Mouse (Mus musculus) megakaryocyte, embryonic 14.5 days (primary cell): Measurements from ENCODE around the gene Zc3h15. TPM values are rescaled to one million over a fixed set of nuclear protein-coding genes. Genes with fewer than 3 reads are reported as not detected.

ENCODE experiments used
- H3K27me3 ChIP-seq: replicated peaks from 2 replicates; pipeline ENCODE3; 2012; ENCODE audit warnings: inconsistent platforms
- H3K36me3 ChIP-seq: replicated peaks from 2 replicates; pipeline ENCODE3; 2012; ENCODE audit warnings: low read length, inconsistent platforms, mixed read lengths
- H3K4me1 ChIP-seq: 2 replicates; pipeline ENCODE4 v1.6.1; 2012; ENCODE audit warnings: inconsistent platforms
- H3K4me3 ChIP-seq: replicated peaks from 2 replicates; pipeline ENCODE3; 2012; ENCODE audit warnings: moderate library complexity, mild to moderate bottlenecking, inconsistent platforms
- H3K9me3 ChIP-seq: 2 replicates; pipeline ENCODE4 v1.6.1; 2012; ENCODE audit warnings: inconsistent platforms
- FLI1 ChIP-seq: IDR thresholded peaks from 2 replicates; pipeline ENCODE4 v1.6.1; 2012; ENCODE audit warnings: low read length, inconsistent platforms, mixed read lengths
- GATA1 ChIP-seq: IDR thresholded peaks from 3 replicates; pipeline ENCODE4 v1.6.1; 2012; ENCODE audit warnings: mixed read lengths, low read length, inconsistent platforms, borderline replicate concordance
- polyA plus RNA-seq: library from polyadenylated mRNA; stranded (reverse); fragments of >175 nt; gene quantifications from 2 replicates; pipeline ENCODE4 v1.2.3, GENCODE M21; 2012; ENCODE audit warnings: low replicate concordance; ENCODE audit not compliant: insufficient read depth

Gene Zc3h15
- polyA plus RNA-seq, 1 experiment = 355 TPM

DNA sequence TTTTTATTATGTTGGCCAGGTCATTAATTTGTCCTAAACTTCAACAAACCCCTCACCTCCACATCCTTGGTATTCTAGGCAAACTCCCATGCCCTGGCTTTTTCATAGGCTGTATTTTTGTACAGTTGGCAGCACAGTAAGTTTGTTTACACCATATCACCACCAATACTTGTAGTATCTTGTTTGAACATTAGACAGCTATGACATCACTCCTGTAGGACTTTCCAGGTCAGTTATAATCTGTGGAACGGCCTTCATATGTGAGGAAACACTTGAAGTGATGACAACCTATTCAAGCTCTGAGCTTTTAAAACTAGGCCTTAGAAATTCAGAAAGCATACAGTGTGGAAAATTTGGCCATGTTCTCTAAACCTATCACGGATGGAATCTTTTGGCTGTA is 29.6 kb downstream of the Zc3h15 start:
- Histone ChIP-seq H3K4me3 (no peak overlapping the region), H3K27me3 (no peaks in the 10 kb centered on the region), H3K9me3 (no peaks in the 10 kb centered on the region), H3K4me1 (peaks cover 13% of the 10 kb centered on the region), H3K36me3 (peaks cover 47% of the 10 kb centered on the region)
- TF ChIP-seq GATA1 (no peak), FLI1 (no peak)

DNA sequence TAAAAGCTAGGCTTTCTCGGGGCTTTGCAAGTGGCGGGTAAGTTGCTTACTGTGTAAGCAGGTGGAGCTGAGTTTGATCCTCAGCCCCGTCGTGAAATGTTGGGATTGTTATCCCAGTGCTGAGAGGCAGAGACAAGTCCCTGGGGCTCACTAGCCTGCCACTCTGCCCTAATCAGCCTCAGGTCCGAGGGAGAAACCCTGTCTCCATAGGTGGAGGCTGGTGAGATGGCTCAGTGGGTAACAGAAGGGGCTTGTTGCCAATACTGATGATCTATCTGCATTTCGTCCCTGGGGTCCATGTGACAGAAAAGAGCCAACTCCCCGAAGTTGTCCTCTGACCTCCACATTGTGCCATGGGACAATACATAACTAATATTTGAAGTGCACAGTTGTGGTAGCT is 30.2 kb downstream of the Zc3h15 start:
- TF ChIP-seq GATA1 = no peak
- TF ChIP-seq FLI1 = no peak
- H3K27me3 ChIP-seq = no peaks in the 10 kb centered on the region
- peaks cover 13% of the 10 kb centered on the region for H3K4me1 ChIP-seq
- H3K36me3 ChIP-seq = peaks cover 47% of the 10 kb centered on the region
- no peak overlapping the region for H3K4me3 ChIP-seq
- no peaks in the 10 kb centered on the region for H3K9me3 ChIP-seq

DNA sequence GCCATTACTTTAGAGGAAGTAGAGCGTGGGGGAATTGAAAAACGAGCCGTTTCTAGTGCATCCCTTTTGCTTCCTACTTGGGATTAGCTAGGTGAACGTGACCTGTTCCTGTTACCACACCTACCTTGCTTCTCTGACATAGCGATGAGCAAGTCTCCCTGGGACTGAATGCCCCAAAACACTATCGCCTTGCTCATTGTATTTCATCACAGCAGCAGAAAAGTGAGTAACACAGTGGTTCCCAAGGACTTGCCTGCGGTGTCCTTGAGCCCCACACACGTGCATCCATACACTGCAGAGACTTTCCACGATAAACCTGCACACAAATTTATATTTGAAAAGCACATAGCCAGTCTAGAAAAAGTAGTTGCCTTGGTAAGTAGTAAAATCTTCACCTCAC is 30.7 kb downstream of the Zc3h15 start:
- no peak overlapping the region for H3K4me3 ChIP-seq
- TF ChIP-seq FLI1 (no peak), GATA1 (no peak)
- peaks cover 13% of the 10 kb centered on the region for H3K4me1 ChIP-seq
- no peaks in the 10 kb centered on the region for H3K27me3 ChIP-seq
- H3K9me3 ChIP-seq = no peaks in the 10 kb centered on the region
- peaks cover 44% of the 10 kb centered on the region for H3K36me3 ChIP-seq

DNA sequence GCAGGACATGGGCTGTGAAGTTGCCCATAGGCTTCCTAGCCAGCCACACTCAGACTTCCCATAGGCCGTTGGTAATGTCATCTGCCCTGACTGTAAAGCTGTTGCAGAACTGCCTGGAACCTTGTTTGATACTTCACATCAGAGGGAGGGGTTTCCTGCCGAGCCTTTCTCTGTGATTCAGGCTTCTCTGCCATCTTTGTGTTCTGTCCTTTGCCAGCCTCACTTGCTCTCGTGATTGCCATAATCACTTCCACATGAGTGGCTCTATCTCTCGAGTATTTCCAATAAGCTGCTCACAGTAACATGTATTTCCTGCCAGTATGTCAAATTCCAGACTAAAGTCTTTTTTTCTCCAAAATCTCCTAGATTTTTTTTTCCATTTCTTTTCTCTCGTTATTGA is 31.4 kb downstream of the Zc3h15 start:
- TF ChIP-seq FLI1 (no peak), GATA1 (no peak)
- Histone ChIP-seq H3K4me1 (peaks cover 13% of the 10 kb centered on the region), H3K27me3 (no peaks in the 10 kb centered on the region), H3K36me3 (peaks cover 39% of the 10 kb centered on the region), H3K9me3 (no peaks in the 10 kb centered on the region), H3K4me3 (no peak overlapping the region)

DNA sequence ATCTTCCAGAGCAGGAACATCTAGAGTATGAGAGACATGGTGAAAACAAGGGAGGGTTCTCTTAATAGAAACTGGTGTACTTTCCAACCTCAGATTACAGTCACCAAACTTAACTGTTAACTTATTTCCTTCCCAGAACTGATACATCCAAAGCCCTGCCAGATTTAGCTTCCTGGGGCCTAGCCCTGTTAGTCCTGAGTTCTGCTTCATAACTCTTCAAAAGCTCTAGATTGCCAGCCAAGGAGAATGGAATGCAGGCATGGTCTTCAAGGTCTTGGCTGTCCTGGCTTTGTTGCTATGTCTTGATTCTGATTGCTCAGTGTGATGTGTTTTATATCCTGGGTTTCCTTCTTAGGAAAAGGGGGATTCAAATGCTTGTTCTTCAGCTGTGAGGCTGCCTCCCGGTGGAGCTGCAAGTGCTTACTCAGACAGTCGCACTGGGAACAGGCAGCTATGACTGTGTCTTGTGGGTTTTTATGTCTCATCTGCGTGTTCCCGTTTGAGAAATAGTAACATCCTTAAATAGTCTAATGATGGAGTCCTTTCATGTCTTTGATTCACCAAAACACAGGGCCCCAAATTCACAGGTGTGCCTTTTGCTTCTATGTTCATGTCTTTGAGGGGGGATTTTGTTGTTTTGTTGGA is 32.1 kb downstream of the Zc3h15 start:
- peaks cover 41% of the 10 kb centered on the region for H3K36me3 ChIP-seq
- TF ChIP-seq GATA1 = no peak
- no peak for TF ChIP-seq FLI1

DNA sequence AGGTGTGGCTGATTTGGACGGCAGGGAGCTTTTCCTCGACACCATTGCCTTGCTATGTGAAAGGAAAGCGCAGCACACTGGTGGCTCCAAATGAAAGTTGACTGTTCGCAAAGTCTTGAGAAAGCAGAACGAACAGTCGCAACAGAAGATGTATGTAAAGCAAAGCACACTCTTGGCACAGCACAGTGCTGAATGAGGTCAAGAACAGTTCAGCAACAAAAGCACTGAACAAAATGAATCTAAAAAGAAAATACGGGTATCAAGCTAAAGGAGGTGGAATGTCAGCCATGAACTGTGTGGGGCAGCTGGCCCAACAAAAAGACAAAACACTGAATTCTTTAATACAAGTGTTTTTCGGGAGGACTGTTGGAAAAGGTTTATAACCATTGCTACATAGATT is 37.1 kb downstream of the Zc3h15 start:
- Histone ChIP-seq H3K27me3 (no peaks in the 10 kb centered on the region), H3K4me1 (no peaks in the 10 kb centered on the region), H3K9me3 (no peaks in the 10 kb centered on the region), H3K36me3 (peaks cover 2% of the 10 kb centered on the region), H3K4me3 (no peak overlapping the region)
- TF ChIP-seq FLI1 (no peak), GATA1 (no peak)

More for the DNA sequence above, 32.1 kb downstream of the Zc3h15 start:
- Histone ChIP-seq H3K27me3 (no peaks in the 10 kb centered on the region), H3K4me1 (peaks cover 13% of the 10 kb centered on the region), H3K9me3 (no peaks in the 10 kb centered on the region), H3K4me3 (no peak overlapping the region)

DNA sequence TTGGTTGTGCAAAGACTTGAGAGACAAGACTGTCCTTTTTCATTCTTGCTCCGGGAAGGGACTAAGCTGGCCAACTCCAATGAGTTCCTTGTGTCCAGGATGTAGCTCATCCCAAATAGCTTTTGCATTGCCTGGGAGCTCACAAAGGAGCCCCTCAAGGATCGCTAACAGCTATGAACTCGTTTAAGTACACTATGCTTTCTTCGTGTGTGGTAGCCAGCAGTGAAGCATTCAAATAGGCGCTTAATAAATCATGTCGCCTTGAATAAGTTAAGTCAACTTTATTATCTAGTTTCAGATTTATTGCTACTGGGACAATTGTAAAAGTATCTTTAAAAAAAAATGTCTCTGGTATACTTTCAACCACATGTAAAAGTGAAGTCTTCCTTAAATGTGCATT is 37.5 kb downstream of the Zc3h15 start:
- no peak for TF ChIP-seq FLI1
- TF ChIP-seq GATA1 = no peak
- H3K9me3 ChIP-seq = no peaks in the 10 kb centered on the region
- no peak overlapping the region for H3K4me3 ChIP-seq
- no peaks in the 10 kb centered on the region for H3K4me1 ChIP-seq
- peaks cover 2% of the 10 kb centered on the region for H3K36me3 ChIP-seq
- H3K27me3 ChIP-seq = no peaks in the 10 kb centered on the region

DNA sequence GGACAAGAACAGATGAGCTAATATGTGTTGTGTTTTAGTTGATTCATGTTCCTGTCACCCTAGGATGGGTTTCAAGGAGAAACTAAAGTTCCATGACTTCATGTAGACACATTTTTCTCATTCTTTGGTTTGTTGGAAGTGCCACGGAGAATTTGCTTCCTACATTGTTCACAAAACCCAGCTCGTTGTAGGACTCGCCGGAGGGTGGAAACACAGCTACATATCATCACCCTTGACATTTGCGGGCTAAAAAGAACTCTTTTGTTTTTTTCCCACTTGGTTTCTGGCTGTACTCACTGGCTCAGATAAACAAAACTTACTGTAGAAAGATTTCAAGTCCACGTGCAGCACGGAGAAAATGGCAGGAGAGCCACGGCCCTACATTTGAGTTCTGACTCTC is 38.0 kb downstream of the Zc3h15 start:
- Histone ChIP-seq H3K27me3 (no peaks in the 10 kb centered on the region), H3K4me1 (no peaks in the 10 kb centered on the region), H3K36me3 (peaks cover 2% of the 10 kb centered on the region), H3K4me3 (no peak overlapping the region), H3K9me3 (peaks cover 4% of the 10 kb centered on the region)
- TF ChIP-seq FLI1 (no peak), GATA1 (no peak)

DNA sequence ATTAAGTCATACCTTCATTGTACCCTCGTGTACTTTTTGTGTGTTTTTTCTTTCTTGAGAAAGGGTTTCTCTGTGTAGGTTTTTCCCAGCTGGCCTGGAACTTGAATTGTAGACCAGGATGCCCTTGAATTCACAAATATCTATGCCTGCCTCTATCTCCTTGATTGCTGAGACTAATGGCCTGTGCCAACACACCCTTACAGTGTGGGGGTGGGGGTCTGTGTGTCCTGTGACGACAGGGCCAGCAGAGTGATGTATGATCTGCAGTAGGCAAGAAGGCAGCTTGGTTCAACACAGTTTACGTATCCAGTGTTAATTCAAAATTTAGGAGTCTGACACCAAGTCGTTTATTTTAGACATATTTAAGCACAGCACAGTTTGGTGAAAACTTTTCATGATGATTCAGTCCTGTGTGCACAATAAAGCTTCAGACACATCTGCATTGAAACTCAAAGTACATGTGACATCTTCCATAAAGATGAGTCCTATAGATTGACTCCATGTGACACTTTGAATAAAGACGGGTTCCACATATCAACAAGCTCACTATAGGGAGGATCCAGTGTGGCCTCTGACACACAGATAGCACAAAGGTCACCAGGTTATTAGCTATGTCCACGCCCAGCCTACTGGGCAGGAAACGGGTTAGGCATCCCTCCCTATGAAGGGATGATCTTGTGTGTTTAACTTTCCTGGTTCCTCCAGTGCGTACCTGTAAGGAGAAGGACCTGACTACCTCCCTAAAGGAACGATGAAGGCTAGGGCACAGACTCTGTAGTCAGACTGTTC is 39.7 kb downstream of the Zc3h15 start:
- Histone ChIP-seq H3K4me3 (no peak overlapping the region), H3K4me1 (no peaks in the 10 kb centered on the region), H3K27me3 (no peaks in the 10 kb centered on the region), H3K36me3 (peaks cover 2% of the 10 kb centered on the region), H3K9me3 (peaks cover 16% of the 10 kb centered on the region)
- TF ChIP-seq GATA1 (no peak), FLI1 (no peak)

DNA sequence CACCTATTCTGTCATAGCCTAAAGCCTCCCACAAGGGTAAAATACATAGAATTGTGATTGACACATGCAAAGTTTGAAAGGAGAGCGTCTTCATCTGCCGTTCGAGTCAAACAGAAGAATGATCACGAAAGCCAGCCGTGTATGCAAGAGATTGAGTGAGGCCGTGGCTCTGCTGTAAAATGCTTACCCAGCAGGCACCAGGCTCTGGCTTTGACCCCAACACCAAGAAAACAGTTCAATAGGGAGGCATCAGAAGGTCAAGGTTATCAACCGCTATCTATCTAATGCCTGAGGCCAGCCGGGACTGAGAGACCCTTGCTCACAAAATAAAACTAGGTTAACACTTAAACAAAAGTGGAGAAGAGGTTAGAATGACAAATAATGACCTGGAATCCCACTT is 40.5 kb downstream of the Zc3h15 start:
- Histone ChIP-seq H3K4me1 (no peaks in the 10 kb centered on the region), H3K27me3 (no peaks in the 10 kb centered on the region), H3K9me3 (peaks cover 24% of the 10 kb centered on the region), H3K36me3 (peaks cover 2% of the 10 kb centered on the region), H3K4me3 (no peak overlapping the region)
- TF ChIP-seq GATA1 (no peak), FLI1 (no peak)
